Mouse (Mus musculus) embryonic facial prominence, embryonic 11.5 days (tissue): ENCODE measurements around the gene Hibadh. TPM values are rescaled to one million over a fixed set of nuclear protein-coding genes. Genes with fewer than 3 reads are reported as not detected.

Experiments used
- ATAC-seq: fragments of 200-750 bp; cut with Nextera tagmentation; replicated peaks from 2 replicates; pipeline ENCODE4 v1.8.0; 2017; ENCODE audit warnings: low read depth; ENCODE audit not compliant: insufficient number of reproducible peaks, low FRiP score, low TSS enrichment
- DNase-seq: peaks from one replicate; pipeline ENCODE4 v3.0.0-alpha.2; 2015; ENCODE audit warnings: low spot score
- H3K27ac ChIP-seq: fragments of 300-500 bp; sonication (generic); replicated peaks from 2 replicates; pipeline ENCODE4 v1.5.1; 2014; ENCODE audit warnings: mild to moderate bottlenecking, low read depth, low read length, control low read depth
- H3K27me3 ChIP-seq: fragments of 300-500 bp; sonication (generic); 2 replicates; pipeline ENCODE4 v1.6.1; 2014; ENCODE audit warnings: mild to moderate bottlenecking, low read length, moderate library complexity, mixed read lengths; ENCODE audit not compliant: control insufficient read depth, insufficient read depth
- H3K36me3 ChIP-seq: fragments of 300-500 bp; sonication (generic); replicated peaks from 2 replicates; pipeline ENCODE4 v1.6.1; 2014; ENCODE audit warnings: low read depth, mild to moderate bottlenecking, low read length, moderate library complexity, mixed read lengths; ENCODE audit not compliant: control insufficient read depth, insufficient read depth
- H3K4me1 ChIP-seq: fragments of 300-500 bp; sonication (generic); 2 replicates; pipeline ENCODE4 v1.6.1; 2014; ENCODE audit warnings: low read length, mixed read lengths; ENCODE audit not compliant: control insufficient read depth, insufficient read depth
- H3K4me2 ChIP-seq: fragments of 300-500 bp; sonication (generic); 2 replicates; pipeline ENCODE4 v1.6.1; 2014; ENCODE audit warnings: low read depth, mild to moderate bottlenecking, control low read depth, low read length, moderate library complexity
- H3K4me3 ChIP-seq: fragments of 300-500 bp; sonication (generic); 2 replicates; pipeline ENCODE4 v1.5.1; 2014; ENCODE audit warnings: low read depth, low read length, control low read depth
- H3K9ac ChIP-seq: fragments of 300-500 bp; sonication (generic); replicated peaks from 2 replicates; pipeline ENCODE4 v1.6.1; 2014; ENCODE audit warnings: mild to moderate bottlenecking, control low read depth, low read length
- H3K9me3 ChIP-seq: fragments of 300-500 bp; sonication (generic); replicated peaks from 2 replicates; pipeline ENCODE4 v1.6.1; 2016; ENCODE audit warnings: mild to moderate bottlenecking, low read length, inconsistent platforms, mixed read lengths; ENCODE audit not compliant: control insufficient read depth
- WGBS: fragments of 180-500 bp; shearing (Covaris S2); extraction: QIAGEN DNeasy Blood & Tissue Kit; methylation state at CpG from one replicate; pipeline ENCODE4 v1.1.7; 2014; 5-methylcytosine and 5-hydroxymethylcytosine counted together
- polyA plus RNA-seq: library from polyadenylated mRNA; unstranded; fragments of >200 nt; fragmentation: Nextera tagmentation; extraction: Ambion mirVana; gene quantifications from 2 replicates; pipeline ENCODE4 v1.2.1, GENCODE M21; 2014

Gene Hibadh
- polyA plus RNA-seq, 1 experiment from 2014 or later = 60.5 TPM

DNA sequence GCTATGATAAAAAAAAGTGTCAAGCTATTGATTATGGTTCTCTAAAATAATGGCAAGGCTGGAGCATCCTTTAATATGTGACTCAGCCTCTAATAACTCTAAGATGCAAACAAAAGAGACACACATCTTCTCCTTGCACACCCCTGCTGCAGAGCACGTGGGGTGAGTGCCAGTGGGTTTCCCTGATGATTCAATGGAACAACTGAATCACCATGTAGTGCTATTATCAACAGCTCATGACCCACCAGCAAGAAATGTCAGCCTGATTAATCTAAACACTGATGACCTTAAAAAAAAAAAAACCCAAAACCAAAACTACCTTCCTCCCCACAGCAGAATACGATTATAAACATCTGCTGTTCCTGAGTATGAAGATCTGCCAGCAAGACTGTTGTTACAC lies 61.9 kb downstream of the Hibadh start:
- no peaks in the 10 kb centered on the region for H3K27me3 ChIP-seq
- no peaks in the 10 kb centered on the region for H3K36me3 ChIP-seq
- H3K4me2 ChIP-seq = no peak overlapping the region
- H3K4me3 ChIP-seq = no peak overlapping the region
- H3K9me3 ChIP-seq = no peaks in the 10 kb centered on the region
- ATAC-seq (no peak), DNase-seq (no peak)
- H3K4me1 ChIP-seq = no peaks in the 10 kb centered on the region
- WGBS = 80% methylated on average over 2 of the region's 2 CpGs
- H3K9ac ChIP-seq = no peak overlapping the region
- H3K27ac ChIP-seq = no peak overlapping the region

- ATAC-seq = no peak
- no peak overlapping the region for H3K4me3 ChIP-seq
- H3K36me3 ChIP-seq = no peaks in the 10 kb centered on the region
- H3K27ac ChIP-seq = no peak overlapping the region
- H3K27me3 ChIP-seq = no peaks in the 10 kb centered on the region
- WGBS = 32% methylated on average over 4 of the region's 4 CpGs
- H3K9ac ChIP-seq = no peak overlapping the region
- H3K4me1 ChIP-seq = no peaks in the 10 kb centered on the region
- no peaks in the 10 kb centered on the region for H3K9me3 ChIP-seq
- peak; percentile 57 for DNase-seq
- H3K4me2 ChIP-seq = no peak overlapping the region
These were observed 62.9 kb downstream of the Hibadh start for GRCm38 (mm10) chr6:52577270-52577669.

- H3K36me3 ChIP-seq = no peaks in the 10 kb centered on the region
- no peaks in the 10 kb centered on the region for H3K27me3 ChIP-seq
- H3K9me3 ChIP-seq = no peaks in the 10 kb centered on the region
- WGBS = 85% methylated on average over 6 of the region's 6 CpGs
- no peak overlapping the region for H3K27ac ChIP-seq
- DNase-seq (no peak), ATAC-seq (no peak)
- H3K9ac ChIP-seq = no peak overlapping the region
- H3K4me2 ChIP-seq = no peak overlapping the region
- H3K4me3 ChIP-seq = no peak overlapping the region
- H3K4me1 ChIP-seq = no peaks in the 10 kb centered on the region
These were observed 71.5 kb downstream of the Hibadh start for GRCm38 (mm10) chr6:52568706-52569105.

DNA sequence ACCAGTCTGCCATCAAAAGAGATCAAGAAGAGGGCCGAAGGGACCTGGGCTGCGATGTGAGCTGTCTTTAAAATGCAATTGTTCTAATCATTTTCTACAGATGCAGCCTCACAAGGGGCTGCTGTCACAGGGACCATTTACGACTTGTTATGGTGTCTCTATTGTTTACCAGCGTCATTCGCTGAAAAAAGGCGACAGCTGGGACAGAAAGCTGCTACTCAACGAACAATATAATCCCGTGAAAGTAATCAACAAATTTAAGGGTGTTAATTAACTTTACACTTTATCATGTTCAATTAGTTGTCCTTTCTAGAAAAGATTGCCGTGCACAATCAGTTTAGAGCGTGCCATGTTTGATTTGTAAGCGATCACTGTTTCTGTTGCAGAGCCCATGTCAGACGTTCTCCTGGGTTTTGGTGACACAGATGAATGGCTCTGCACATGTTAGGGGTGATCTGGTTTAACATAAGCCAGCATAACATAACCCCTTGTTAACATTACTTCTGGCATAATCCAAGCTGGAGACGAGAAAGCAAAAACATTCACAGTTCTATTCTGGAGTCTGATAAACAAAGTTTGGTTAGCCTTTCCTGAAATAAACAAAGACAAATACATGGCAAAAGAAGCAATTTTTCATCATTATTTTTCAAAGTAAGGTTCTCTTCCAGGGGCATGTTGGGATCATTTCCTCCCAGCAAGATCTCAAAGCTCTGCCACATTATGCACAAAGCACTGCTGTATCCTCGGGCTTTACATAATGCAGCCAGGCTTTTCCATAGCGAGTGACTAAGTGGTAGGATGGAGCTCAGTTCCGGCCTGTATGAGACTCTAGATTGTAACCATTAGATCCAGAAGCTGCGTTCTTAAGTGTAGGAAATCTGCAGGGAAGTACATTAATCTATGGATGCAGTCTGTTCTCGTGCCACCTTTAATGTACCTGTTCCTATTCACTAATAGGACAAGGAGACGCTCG lies 72.6 kb downstream of the Hibadh start:
- Histone ChIP-seq H3K4me2 (no peak overlapping the region), H3K36me3 (no peaks in the 10 kb centered on the region), H3K9ac (no peak overlapping the region), H3K4me1 (no peaks in the 10 kb centered on the region), H3K4me3 (no peak overlapping the region), H3K9me3 (no peaks in the 10 kb centered on the region), H3K27me3 (no peaks in the 10 kb centered on the region), H3K27ac (no peak overlapping the region)
- 75% methylated on average over 20 of the region's 20 CpGs for WGBS
- no peak for DNase-seq
- no peak for ATAC-seq

DNA sequence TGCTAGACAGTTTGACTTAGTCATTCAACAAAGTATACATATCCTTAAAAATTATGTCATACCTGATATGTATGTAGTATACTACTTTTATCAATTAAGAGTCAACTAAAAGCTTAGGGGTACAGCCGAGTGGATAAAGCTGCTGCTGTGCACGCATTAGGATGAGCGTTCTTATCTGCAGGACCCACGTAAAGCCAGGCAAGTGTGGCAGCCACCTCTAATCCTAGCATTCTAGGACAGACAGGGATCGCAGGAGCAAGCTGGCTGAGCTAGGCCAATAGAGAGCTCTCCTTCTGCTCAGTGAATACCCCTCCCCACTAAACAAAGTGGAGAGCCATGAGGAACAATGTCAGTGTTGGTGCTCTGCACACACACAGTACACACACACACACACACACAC lies 75.0 kb downstream of the Hibadh start:
- H3K4me3 ChIP-seq = no peak overlapping the region
- no peak overlapping the region for H3K4me2 ChIP-seq
- H3K9ac ChIP-seq = no peak overlapping the region
- WGBS = 80% methylated on average over 5 of the region's 5 CpGs
- ATAC-seq (no peak), DNase-seq (no peak)
- no peak overlapping the region for H3K27ac ChIP-seq
- no peaks in the 10 kb centered on the region for H3K27me3 ChIP-seq
- H3K36me3 ChIP-seq = no peaks in the 10 kb centered on the region
- H3K9me3 ChIP-seq = no peaks in the 10 kb centered on the region
- no peaks in the 10 kb centered on the region for H3K4me1 ChIP-seq

- WGBS = 86% methylated on average over 4 of the region's 4 CpGs
- no peak for ATAC-seq
These were observed 77.2 kb downstream of the Hibadh start for GRCm38 (mm10) chr6:52562994-52563393.

DNA sequence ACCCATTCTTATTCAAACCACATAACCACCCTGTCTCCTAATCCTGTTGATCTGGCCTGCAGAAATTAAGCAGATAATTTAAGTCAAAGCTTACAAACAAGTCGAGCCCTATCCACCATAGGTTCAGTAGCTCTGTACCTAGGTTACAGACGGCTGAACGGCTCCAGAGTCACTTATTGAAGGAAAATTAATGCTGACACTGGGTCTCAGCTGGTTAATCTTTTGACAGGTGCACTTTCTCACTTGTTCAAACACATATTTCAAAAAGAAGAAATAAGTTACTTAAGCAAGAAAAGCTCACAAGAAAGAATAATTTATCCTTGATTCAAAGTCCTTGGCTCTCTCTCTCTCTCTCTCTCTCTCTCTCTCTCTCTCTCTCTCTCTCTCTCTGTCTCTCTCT lies 81.1 kb downstream of the Hibadh start:
- 85% methylated on average over 3 of the region's 3 CpGs for WGBS
- no peak overlapping the region for H3K4me3 ChIP-seq
- no peaks in the 10 kb centered on the region for H3K4me1 ChIP-seq
- no peaks in the 10 kb centered on the region for H3K36me3 ChIP-seq
- no peak overlapping the region for H3K4me2 ChIP-seq
- no peak overlapping the region for H3K27ac ChIP-seq
- no peak overlapping the region for H3K9ac ChIP-seq
- H3K27me3 ChIP-seq = no peaks in the 10 kb centered on the region
- no peaks in the 10 kb centered on the region for H3K9me3 ChIP-seq
- DNase-seq (no peak), ATAC-seq (no peak)

More at GRCm38 (mm10) chr6:52562994-52563393, 77.2 kb downstream of the Hibadh start:
- no peak overlapping the region for H3K9ac ChIP-seq
- no peak overlapping the region for H3K4me3 ChIP-seq
- H3K4me1 ChIP-seq = no peaks in the 10 kb centered on the region
- no peaks in the 10 kb centered on the region for H3K9me3 ChIP-seq
- H3K36me3 ChIP-seq = no peaks in the 10 kb centered on the region
- no peak for DNase-seq
- no peak overlapping the region for H3K27ac ChIP-seq
- H3K27me3 ChIP-seq = no peaks in the 10 kb centered on the region
- H3K4me2 ChIP-seq = no peak overlapping the region

- Histone ChIP-seq H3K4me2 (no peak overlapping the region), H3K36me3 (no peaks in the 10 kb centered on the region; the same call in 1 of the 2 replicates), H3K9me3 (no peaks in the 10 kb centered on the region), H3K4me3 (no peak overlapping the region), H3K4me1 (no peaks in the 10 kb centered on the region), H3K9ac (no peak overlapping the region), H3K27ac (no peak overlapping the region), H3K27me3 (no peaks in the 10 kb centered on the region)
- ATAC-seq (no peak), DNase-seq (no peak)
- 47% methylated on average over 4 of the region's 4 CpGs for WGBS
These were observed 95.8 kb downstream of the Hibadh start for GRCm38 (mm10) chr6:52544376-52544775.
